Mouse (Mus musculus): ENCODE measurements around the gene Snx9. TPM values are rescaled to one million over a fixed set of nuclear protein-coding genes. Genes with fewer than 3 reads are reported as not detected.

The Snx9 gene
- polyA plus RNA-seq, 1 experiment from 2014 or later: 20.5 TPM

DNA sequence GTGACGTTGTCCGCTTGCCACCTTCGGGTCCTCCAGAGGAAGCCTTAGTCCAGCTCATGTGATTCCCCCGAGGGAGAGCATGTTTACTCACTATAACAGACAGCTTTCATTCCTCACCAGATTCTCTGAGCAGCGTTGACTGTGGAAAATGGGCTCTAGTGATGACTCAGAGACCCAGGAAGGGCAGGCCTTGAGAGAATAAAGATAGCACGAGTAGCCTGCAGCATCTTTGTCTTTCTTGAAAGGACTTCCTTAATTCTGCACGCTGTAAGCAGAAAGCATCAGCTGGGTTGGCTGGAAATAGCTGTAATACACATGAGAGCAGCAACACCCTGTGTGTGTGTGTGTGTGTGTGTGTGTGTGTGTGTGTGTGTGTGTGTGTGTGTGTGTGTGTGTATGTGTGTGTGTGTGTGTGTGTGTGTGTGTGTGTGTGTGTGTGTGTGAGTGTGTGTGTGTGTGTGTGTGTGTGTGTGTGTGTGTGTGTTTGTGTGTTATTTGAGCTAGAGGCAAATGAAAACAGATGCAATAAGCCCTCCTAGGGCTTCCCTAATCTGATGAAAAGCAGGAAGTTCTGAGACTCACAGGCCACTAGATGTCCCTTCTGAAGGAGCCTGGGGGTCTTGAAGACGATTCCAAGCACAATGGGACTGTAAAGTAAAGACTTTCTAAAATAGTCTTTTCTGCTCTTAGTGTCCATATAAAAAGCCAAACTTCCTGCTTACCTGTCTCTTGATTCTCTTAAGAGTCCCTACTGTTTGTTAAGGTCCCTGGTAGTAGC is 27.1 kb upstream of the Snx9 start:
- 46% methylated on average over 8 of the region's 8 CpGs for WGBS
- H3K27ac ChIP-seq (replicated peaks): no peak overlapping the region
- H3K9ac ChIP-seq: no peak overlapping the region
- H3K36me3 ChIP-seq: no peaks in the 10 kb centered on the region
- H3K27me3 ChIP-seq (replicated peaks): no peaks in the 10 kb centered on the region
- H3K9me3 ChIP-seq: no peaks in the 10 kb centered on the region
- no peak overlapping the region for H3K4me3 ChIP-seq
- H3K4me2 ChIP-seq: no peak overlapping the region
- ATAC-seq (ENCODE audit: extremely low read depth, insufficient number of reproducible peaks, low FRiP score, low TSS enrichment): no peak
- H3K4me1 ChIP-seq: peaks cover 10% of the 10 kb centered on the region

GRCm38 (mm10) chr17:5814641-5814920 is 26.5 kb upstream of the Snx9 start:
- peaks cover 15% of the 10 kb centered on the region for H3K4me1 ChIP-seq
- ATAC-seq (ENCODE audit: extremely low read depth, insufficient number of reproducible peaks, low FRiP score, low TSS enrichment): no peak
- H3K9me3 ChIP-seq: no peaks in the 10 kb centered on the region
- no peak overlapping the region for H3K4me3 ChIP-seq
- no peak overlapping the region for H3K4me2 ChIP-seq
- no peak overlapping the region for H3K27ac ChIP-seq (replicated peaks)
- 27% methylated on average over 1 of the region's 1 CpGs for WGBS
- no peak overlapping the region for H3K9ac ChIP-seq
- no peaks in the 10 kb centered on the region for H3K27me3 ChIP-seq (replicated peaks)
- H3K36me3 ChIP-seq: no peaks in the 10 kb centered on the region

DNA sequence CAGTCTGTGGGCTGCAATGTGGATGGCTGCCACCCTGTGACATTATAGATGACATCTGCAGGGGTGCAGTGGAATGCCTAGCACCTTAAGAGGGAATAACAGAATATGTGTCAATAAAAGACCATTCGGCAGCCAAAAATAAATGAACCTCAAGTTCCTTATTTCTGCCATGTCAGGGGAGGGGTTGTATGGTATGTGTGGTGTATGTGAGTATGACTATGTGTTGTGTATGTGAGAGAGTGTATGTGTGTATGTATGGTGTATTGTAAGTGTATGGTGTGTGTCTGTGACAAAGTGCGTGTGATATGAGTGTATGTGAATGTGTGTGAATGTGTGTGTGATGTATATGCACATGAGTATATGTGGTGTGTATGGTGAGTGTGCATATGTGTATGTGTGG is 23.3 kb upstream of the Snx9 start:
- ATAC-seq (ENCODE audit: extremely low read depth, insufficient number of reproducible peaks, low FRiP score, low TSS enrichment): no peak
- Histone ChIP-seq H3K9ac (no peak overlapping the region), H3K36me3 (no peaks in the 10 kb centered on the region), H3K27ac (replicated peaks) (no peak overlapping the region), H3K27me3 (replicated peaks) (no peaks in the 10 kb centered on the region), H3K9me3 (no peaks in the 10 kb centered on the region), H3K4me1 (peaks cover 42% of the 10 kb centered on the region), H3K4me3 (no peak overlapping the region), H3K4me2 (no peak overlapping the region)
- WGBS: 81% methylated on average over 2 of the region's 2 CpGs

DNA sequence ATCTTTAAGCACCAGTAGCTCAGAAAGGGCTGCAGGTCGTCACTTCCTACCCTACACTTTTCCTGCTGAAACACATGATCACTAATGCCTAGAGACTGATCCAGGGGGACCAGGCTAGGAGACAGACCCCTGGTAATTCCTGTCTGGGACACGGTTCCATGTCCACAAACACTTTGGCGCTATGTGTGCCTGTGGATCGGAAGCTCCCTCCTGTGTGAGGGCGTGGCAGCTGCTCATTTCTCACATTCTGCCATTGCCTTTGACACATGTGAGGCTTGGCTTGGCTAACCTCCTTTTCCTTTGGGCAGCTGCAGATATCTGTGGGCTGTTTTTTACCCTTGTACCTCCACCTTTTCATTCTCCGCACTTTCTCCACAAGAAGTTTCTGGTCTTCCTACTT is 22.0 kb upstream of the Snx9 start:
- no peaks in the 10 kb centered on the region for H3K36me3 ChIP-seq
- H3K27ac ChIP-seq (replicated peaks): no peak overlapping the region
- WGBS: 58% methylated on average over 6 of the region's 6 CpGs
- H3K9me3 ChIP-seq: no peaks in the 10 kb centered on the region
- H3K4me1 ChIP-seq: peaks cover 40% of the 10 kb centered on the region
- no peak overlapping the region for H3K4me3 ChIP-seq
- no peak for ATAC-seq (ENCODE audit: extremely low read depth, insufficient number of reproducible peaks, low FRiP score, low TSS enrichment)
- no peak overlapping the region for H3K9ac ChIP-seq
- H3K4me2 ChIP-seq: no peak overlapping the region
- H3K27me3 ChIP-seq (replicated peaks): no peaks in the 10 kb centered on the region

DNA sequence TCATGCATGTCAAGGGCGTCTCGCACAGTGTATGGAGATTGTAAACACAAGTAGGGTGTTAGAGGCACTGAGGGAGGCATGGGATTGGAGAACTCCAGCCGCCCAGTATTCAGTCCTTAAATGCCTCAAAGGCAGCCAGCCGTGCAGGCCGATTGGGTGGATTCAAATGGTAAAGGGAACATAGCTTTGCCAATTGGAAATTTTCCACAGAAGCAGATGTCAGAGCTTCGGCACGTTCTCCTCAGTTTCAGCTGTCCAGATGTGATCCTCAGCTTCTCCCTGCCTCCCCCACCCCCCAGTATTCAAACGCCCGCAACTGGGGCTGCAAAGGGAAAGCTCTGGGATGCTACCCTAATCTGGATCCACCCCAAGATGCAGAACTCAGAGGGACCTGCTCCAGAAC is 21.3 kb upstream of the Snx9 start:
- Histone ChIP-seq H3K4me2 (no peak overlapping the region), H3K27ac (replicated peaks) (no peak overlapping the region)

DNA sequence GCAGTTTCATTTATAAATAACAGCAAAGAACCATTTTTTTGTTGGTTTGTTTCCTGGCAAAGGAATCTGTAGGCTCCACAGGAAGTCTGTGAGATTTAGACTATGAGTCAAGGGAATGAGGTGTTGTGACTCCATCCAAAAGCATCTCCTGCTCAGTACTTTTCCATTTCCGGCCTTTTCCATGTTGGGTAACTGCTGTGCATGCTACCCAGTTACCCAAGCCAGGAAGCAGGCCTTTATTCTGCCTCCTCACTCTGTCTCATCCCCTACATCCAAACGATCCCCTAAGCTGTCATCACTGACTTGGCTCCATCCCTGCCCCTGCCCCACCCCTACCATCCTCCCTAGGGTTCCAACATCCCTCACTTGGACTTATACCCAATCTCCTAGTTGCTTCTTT is 18.6 kb upstream of the Snx9 start:
- WGBS: 52% methylated on average over 2 of the region's 2 CpGs
- peaks cover 35% of the 10 kb centered on the region for H3K4me1 ChIP-seq
- ATAC-seq (ENCODE audit: extremely low read depth, insufficient number of reproducible peaks, low FRiP score, low TSS enrichment): no peak
- no peak overlapping the region for H3K4me3 ChIP-seq
- H3K36me3 ChIP-seq: no peaks in the 10 kb centered on the region
- H3K4me2 ChIP-seq: no peak overlapping the region
- no peaks in the 10 kb centered on the region for H3K9me3 ChIP-seq
- H3K27ac ChIP-seq (replicated peaks): no peak overlapping the region
- H3K9ac ChIP-seq: no peak overlapping the region
- H3K27me3 ChIP-seq (replicated peaks): no peaks in the 10 kb centered on the region

More for the DNA sequence above, 21.3 kb upstream of the Snx9 start:
- ATAC-seq (ENCODE audit: extremely low read depth, insufficient number of reproducible peaks, low FRiP score, low TSS enrichment): no peak
- WGBS: 59% methylated on average over 9 of the region's 9 CpGs
- Histone ChIP-seq H3K36me3 (no peaks in the 10 kb centered on the region), H3K9ac (no peak overlapping the region), H3K4me3 (no peak overlapping the region), H3K9me3 (no peaks in the 10 kb centered on the region), H3K4me1 (peaks cover 35% of the 10 kb centered on the region), H3K27me3 (replicated peaks) (no peaks in the 10 kb centered on the region)

DNA sequence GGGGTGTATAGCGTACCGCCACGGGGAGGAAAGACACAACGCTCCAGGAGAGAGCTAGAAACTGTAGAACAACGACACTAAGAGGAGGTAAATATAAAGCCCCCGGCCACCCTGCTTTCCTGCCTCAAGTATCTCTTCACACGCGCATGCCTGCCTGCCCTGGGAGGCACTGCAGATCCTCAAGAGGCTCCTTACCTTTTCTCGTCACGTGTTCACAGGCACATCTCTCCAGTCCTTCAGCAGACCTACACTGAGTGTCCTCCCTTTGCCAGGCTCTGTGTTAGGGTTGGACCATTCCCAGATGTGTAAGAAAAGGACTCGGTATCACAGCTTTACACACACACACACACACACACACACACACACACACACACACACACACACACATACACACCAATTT is 18.1 kb upstream of the Snx9 start:
- WGBS: 69% methylated on average over 11 of the region's 11 CpGs
- Histone ChIP-seq H3K4me2 (no peak overlapping the region), H3K36me3 (no peaks in the 10 kb centered on the region), H3K4me1 (peaks cover 36% of the 10 kb centered on the region), H3K9ac (no peak overlapping the region), H3K9me3 (no peaks in the 10 kb centered on the region), H3K4me3 (no peak overlapping the region), H3K27me3 (replicated peaks) (no peaks in the 10 kb centered on the region), H3K27ac (replicated peaks) (no peak overlapping the region)
- ATAC-seq (ENCODE audit: extremely low read depth, insufficient number of reproducible peaks, low FRiP score, low TSS enrichment): no peak

DNA sequence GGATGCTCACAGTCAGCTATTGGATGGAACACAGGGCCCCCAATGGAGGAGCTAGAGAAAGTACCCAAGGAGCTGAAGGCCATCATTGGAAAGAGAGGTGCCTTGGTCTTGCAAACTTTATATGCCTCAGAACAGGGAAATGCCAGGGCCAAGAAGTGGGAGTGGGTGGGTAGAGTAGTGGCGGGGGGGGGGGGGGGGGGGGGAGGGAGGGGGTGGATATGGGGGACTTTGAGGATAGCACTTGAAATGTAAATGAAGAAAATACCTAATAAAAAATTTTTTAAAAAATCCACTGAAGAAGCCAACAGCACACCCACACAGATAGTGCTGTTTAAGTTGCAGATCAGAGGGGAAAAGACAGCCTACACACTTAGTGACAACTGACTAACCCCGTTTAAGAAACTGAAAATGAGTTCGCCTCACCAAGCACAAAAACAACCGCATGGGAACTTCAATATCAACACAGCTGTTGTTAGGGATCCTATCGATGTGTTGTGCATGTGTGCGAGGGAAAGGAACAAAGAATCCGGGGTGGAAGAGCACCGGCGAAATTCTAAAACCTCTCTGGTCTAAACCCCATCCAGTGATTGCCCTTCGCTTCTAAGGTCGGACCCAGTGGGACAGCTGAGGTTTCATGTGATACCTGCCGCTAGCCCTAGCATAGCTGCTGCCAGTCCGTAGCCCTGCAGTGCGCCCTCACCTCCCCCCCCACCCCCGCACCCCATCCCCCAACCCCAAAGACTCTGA is 13.1 kb upstream of the Snx9 start:
- H3K27ac ChIP-seq (replicated peaks): no peak overlapping the region

GRCm38 (mm10) chr17:5828583-5828836 is 12.6 kb upstream of the Snx9 start:
- Histone ChIP-seq H3K27ac (replicated peaks) (no peak overlapping the region), H3K36me3 (no peaks in the 10 kb centered on the region), H3K9ac (peak overlapping the region; percentile 66), H3K4me2 (peak overlapping the region; percentile 64), H3K9me3 (no peaks in the 10 kb centered on the region), H3K4me3 (peak overlapping the region; percentile 34; the same call in 1 of the 2 replicates), H3K4me1 (peaks cover 21% of the 10 kb centered on the region), H3K27me3 (replicated peaks) (no peaks in the 10 kb centered on the region)
- no peak for ATAC-seq (ENCODE audit: extremely low read depth, insufficient number of reproducible peaks, low FRiP score, low TSS enrichment)
- 5% methylated on average over 3 of the region's 3 CpGs for WGBS

More for the DNA sequence above, 13.1 kb upstream of the Snx9 start:
- peaks cover 22% of the 10 kb centered on the region for H3K4me1 ChIP-seq
- ATAC-seq (ENCODE audit: extremely low read depth, insufficient number of reproducible peaks, low FRiP score, low TSS enrichment): no peak
- no peaks in the 10 kb centered on the region for H3K36me3 ChIP-seq
- H3K4me3 ChIP-seq: peak overlapping the region; percentile 34
- H3K9ac ChIP-seq: peak overlapping the region; percentile 66
- H3K4me2 ChIP-seq: peak overlapping the region; percentile 64
- WGBS: 12% methylated on average over 15 of the region's 15 CpGs
- H3K27me3 ChIP-seq (replicated peaks): no peaks in the 10 kb centered on the region
- H3K9me3 ChIP-seq: no peaks in the 10 kb centered on the region

- H3K9ac ChIP-seq: no peak overlapping the region
- WGBS: 27% methylated on average over 3 of the region's 3 CpGs
- H3K27me3 ChIP-seq (replicated peaks): no peaks in the 10 kb centered on the region
- ATAC-seq (ENCODE audit: extremely low read depth, insufficient number of reproducible peaks, low FRiP score, low TSS enrichment): no peak
- H3K4me1 ChIP-seq: peaks cover 21% of the 10 kb centered on the region
- no peak overlapping the region for H3K27ac ChIP-seq (replicated peaks)
- no peaks in the 10 kb centered on the region for H3K9me3 ChIP-seq
- H3K36me3 ChIP-seq: no peaks in the 10 kb centered on the region
- no peak overlapping the region for H3K4me3 ChIP-seq
- peak overlapping the region; percentile 64; the same call in 1 of the 2 replicates for H3K4me2 ChIP-seq
These were observed 12.2 kb upstream of the Snx9 start for GRCm38 (mm10) chr17:5828944-5829343.

GRCm38 (mm10) chr17:5829930-5830329 is 11.2 kb upstream of the Snx9 start:
- no peaks in the 10 kb centered on the region for H3K36me3 ChIP-seq
- H3K4me1 ChIP-seq: peaks cover 21% of the 10 kb centered on the region
- H3K9ac ChIP-seq: no peak overlapping the region
- no peak overlapping the region for H3K4me2 ChIP-seq
- no peak overlapping the region for H3K27ac ChIP-seq (replicated peaks)
- no peak for ATAC-seq (ENCODE audit: extremely low read depth, insufficient number of reproducible peaks, low FRiP score, low TSS enrichment)
- 67% methylated on average over 3 of the region's 3 CpGs for WGBS
- H3K9me3 ChIP-seq: no peaks in the 10 kb centered on the region
- no peaks in the 10 kb centered on the region for H3K27me3 ChIP-seq (replicated peaks)
- H3K4me3 ChIP-seq: no peak overlapping the region

DNA sequence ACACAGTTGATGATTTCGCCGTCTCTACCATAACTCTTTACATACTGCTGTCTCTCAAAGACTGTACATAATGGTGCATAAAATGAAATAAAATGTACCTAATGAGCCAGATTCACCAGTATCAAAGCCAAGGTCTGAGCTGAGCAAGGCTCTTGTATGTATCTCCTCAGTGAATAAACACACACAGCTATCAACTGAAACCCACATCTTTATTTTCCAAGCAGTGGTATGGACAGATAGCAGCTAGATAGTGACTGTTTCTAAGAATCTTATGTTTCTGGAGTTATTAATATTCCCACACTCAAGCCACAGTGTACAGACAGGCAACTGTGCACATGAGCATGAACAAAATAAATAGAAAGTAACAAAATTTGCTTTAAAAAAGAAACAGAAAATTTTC is 10.7 kb upstream of the Snx9 start:
- no peak overlapping the region for H3K4me3 ChIP-seq
- H3K9ac ChIP-seq: no peak overlapping the region
- H3K27ac ChIP-seq (replicated peaks): no peak overlapping the region
- WGBS: 86% methylated on average over 2 of the region's 2 CpGs
- H3K9me3 ChIP-seq: no peaks in the 10 kb centered on the region
- no peak for ATAC-seq (ENCODE audit: extremely low read depth, insufficient number of reproducible peaks, low FRiP score, low TSS enrichment)
- no peaks in the 10 kb centered on the region for H3K36me3 ChIP-seq
- no peaks in the 10 kb centered on the region for H3K27me3 ChIP-seq (replicated peaks)
- H3K4me2 ChIP-seq: no peak overlapping the region
- peaks cover 21% of the 10 kb centered on the region for H3K4me1 ChIP-seq

Measured in heart, embryonic 13.5 days (tissue).